Mouse (Mus musculus): ENCODE measurements around the gene Fuom. TPM values are rescaled to one million over a fixed set of nuclear protein-coding genes. Genes with fewer than 3 reads are reported as not detected.

Fuom gene
- polyA plus RNA-seq, 1 experiment: 37.9 TPM

DNA sequence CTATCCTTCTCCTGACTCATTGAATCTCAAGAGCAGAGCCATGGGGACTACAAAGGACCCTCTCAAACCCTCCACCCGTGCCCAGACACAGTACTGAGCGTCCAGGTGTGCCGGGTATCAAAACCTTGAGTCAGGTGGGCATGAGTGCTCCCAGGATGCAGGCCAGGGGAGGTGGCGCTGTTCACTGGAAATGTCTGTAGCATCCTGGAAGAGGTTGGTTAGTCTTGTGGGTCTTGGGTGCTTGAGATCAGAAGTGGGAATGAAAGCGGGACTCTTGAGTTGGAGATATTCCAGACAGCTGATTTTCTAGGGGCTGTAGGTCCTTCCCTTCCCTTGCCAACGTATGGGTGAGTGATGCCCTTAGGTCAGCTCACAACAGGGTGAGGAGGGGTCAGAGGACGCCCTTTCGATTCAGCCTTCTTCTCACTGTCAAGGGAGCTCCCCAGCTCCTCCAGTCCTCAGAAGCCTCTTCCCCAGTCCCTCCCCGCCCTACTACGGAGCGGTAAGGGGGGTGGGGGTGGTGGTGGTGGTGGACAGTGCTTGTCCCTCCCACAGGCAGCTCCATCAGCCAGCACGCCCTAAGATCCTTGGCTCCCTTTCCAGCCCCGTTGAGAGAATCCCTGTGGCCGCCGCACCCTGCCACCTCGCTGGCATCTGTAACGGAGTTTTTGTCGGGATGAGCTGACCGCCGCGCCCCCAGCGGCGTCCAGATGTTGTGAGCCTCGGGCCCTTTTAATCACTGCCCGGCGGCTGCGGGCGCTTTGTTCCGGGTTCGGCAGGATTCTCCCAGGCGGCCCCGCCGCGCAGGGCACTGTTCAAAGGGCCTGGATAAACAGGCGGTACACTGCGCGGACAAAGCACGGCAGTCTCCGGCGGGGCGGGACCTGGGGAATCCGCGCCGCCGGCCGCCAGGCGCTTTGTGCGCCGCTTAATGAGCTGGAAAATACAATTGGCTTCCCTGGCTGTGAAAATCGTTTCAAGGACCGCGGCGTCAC lies 44.5 kb downstream of the Fuom start:
- DNase-seq (ENCODE audit: low read depth): no peak

GRCm38 (mm10) chr7:140054124-140054523 lies 48.1 kb downstream of the Fuom start:
- no peak for DNase-seq (ENCODE audit: low read depth)

GRCm38 (mm10) chr7:140049115-140049689 lies 53.0 kb downstream of the Fuom start:
- no peak for DNase-seq (ENCODE audit: low read depth)

DNA sequence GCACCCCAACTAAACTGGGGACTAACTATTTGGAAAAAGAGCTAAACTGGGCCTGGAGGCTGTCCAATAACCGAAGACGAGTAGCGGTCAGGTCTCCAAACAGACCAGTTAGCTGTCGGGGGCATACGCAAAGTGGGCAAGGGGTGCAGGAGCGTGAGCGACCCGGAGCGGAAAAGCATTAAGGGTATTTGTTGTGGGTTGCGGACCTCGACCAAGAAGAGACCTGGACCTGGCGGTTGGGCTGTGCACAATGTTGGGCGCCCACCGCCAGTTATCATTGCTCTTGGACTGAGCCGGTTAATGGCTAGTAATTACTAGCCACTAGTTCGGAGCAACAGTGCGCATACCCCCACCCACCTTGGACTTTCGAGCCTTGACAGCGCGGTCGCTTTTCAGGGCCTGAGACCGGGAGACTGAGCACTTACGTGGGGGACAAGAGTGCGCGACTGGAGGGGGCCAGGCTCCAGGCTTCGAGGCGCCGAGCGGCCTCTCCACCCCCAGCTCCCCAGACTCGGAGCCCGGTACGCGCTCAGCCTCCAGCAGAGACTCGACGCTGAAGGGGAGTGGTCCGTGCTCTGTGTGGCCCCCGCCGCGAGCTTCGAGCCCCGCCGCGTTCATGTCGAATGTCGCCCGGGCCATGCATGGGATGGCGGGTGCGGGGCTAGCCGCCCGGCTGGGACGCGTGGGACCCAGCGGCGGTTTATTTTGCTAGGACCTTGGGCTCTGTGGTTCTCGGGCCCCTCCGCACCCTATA lies 53.7 kb downstream of the Fuom start, which contains the start of gene Msx3:
TSS of gene Msx3 (minus strand) at position 729 of the 754 bp plus-strand sequence.
- DNase-seq (ENCODE audit: low read depth): no peak

- DNase-seq (ENCODE audit: low read depth): no peak
Observed at GRCm38 (mm10) chr7:140047811-140048311, 54.4 kb downstream of the Fuom start.

Other genes with a start within 250 kb of the Fuom start
- 0.80 and 1.5 TPM in 2 replicates for gene Kndc1, start 207.7 kb downstream of the Fuom start, polyA plus RNA-seq (2012; rRNA removed)
- gene Utf1, start 158.7 kb downstream of the Fuom start, polyA plus RNA-seq (2012; rRNA removed): 0.16 TPM in 1 of 2 replicates, not detected in the other
- gene 6430531B16Rik, start 123.7 kb downstream of the Fuom start, polyA plus RNA-seq (2012; rRNA removed): 1.5 and 2.0 TPM in 2 replicates
- 7.1 and 8.8 TPM in 2 replicates for gene Adam8, start 109.9 kb downstream of the Fuom start, polyA plus RNA-seq (2012; rRNA removed)
- 46.2 and 50.7 TPM in 2 replicates for gene Zfp511, start 66.0 kb downstream of the Fuom start, polyA plus RNA-seq (2012; rRNA removed)
- gene Tubgcp2, start 65.8 kb downstream of the Fuom start, polyA plus RNA-seq (2012; rRNA removed): 24.7 and 25.9 TPM in 2 replicates
- 0.09 TPM in 1 of 2 replicates, not detected in the other for gene Msx3, start 53.4 kb downstream of the Fuom start, polyA plus RNA-seq (2012; rRNA removed)
- gene Caly, start 19.9 kb downstream of the Fuom start, polyA plus RNA-seq (2012; rRNA removed): 0.19 and 1.5 TPM in 2 replicates
- gene Prap1, start 9.0 kb downstream of the Fuom start, polyA plus RNA-seq (2012; rRNA removed): not detected in 2 replicates
- gene Paox, start 13.4 kb upstream of the Fuom start, polyA plus RNA-seq (2012; rRNA removed): 16.0 and 18.0 TPM in 2 replicates
- 190 and 200 TPM in 2 replicates for gene Echs1, start 14.0 kb upstream of the Fuom start, polyA plus RNA-seq (2012; rRNA removed)
- gene Mtg1, start 35.1 kb upstream of the Fuom start, polyA plus RNA-seq (2012; rRNA removed): 28.9 and 56.7 TPM in 2 replicates
- gene Sprn, start 52.4 kb upstream of the Fuom start, polyA plus RNA-seq (2012; rRNA removed): 0.70 and 0.72 TPM in 2 replicates
- not detected in 2 replicates for gene Olfr522, start 62.3 kb upstream of the Fuom start, polyA plus RNA-seq (2012; rRNA removed)
- 0.08 TPM in 1 of 2 replicates, not detected in the other for gene Olfr523, start 70.8 kb upstream of the Fuom start, polyA plus RNA-seq (2012; rRNA removed)
- not detected in 2 replicates for gene Olfr524, start 103.5 kb upstream of the Fuom start, polyA plus RNA-seq (2012; rRNA removed)
- 0.42 and 0.72 TPM in 2 replicates for gene Cd163l1, start 115.8 kb upstream of the Fuom start, polyA plus RNA-seq (2012; rRNA removed)
- gene 5830411N06Rik, start 144.8 kb upstream of the Fuom start, polyA plus RNA-seq (2012; rRNA removed): 0.13 and 0.14 TPM in 2 replicates
- not detected in 2 replicates for gene Olfr525, start 218.4 kb upstream of the Fuom start, polyA plus RNA-seq (2012; rRNA removed)
- gene Olfr527, start 231.6 kb upstream of the Fuom start, polyA plus RNA-seq (2012; rRNA removed): not detected in 2 replicates